Mouse (Mus musculus): ENCODE measurements around the gene Cckbr.

DNA sequence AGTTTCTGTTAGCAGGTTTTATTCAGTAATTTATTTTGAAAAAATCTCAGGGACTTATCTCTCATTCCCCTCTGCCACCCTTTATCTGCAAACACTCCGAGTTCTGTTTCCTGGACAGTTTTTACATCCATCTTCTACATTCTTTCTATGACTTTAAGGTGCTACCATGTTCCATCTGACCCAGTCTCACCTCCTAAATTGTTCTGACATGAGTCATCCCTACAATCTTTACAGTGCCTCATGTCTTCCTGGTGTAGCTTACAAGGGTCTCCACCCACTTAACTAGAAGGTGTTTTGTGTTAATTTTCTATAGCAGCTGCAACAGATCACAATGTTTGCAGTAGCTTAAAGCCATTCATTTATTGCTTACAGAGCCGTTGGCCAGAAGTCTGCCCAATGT lies 4.6 kb upstream of the Cckbr start:
- TF ChIP-seq MAFK (IDR thresholded peaks at IDR 0.05; ENCODE audit: insufficient read depth, low read depth, low read length): no peak
- no peak for TF ChIP-seq HCFC1 (IDR thresholded peaks at IDR 0.05; ENCODE audit: borderline replicate concordance, insufficient read depth, low read length)
- no peak for TF ChIP-seq ZNF384 (IDR thresholded peaks at IDR 0.05; ENCODE audit: low read depth, low read length)
- no peak for TF ChIP-seq ZC3H11A (IDR thresholded peaks at IDR 0.05; ENCODE audit: borderline replicate concordance, low read depth, low read length)
